ENCODE assay signal across 8 mouse cellular contexts in genomic region chr6:54816388-54817065, GRCm38 (mm10). TPM values are rescaled to one million over a fixed set of nuclear protein-coding genes. Genes with fewer than 3 reads are reported as not detected.
A peak's percentile ranks its signal among the peaks of the same experiment; 100 is the strongest.
DNase-seq lines count a peak whose midpoint lies in the region; ATAC-seq and TF ChIP-seq lines count a peak whose summit lies in the region.

TSS of gene Znrf2 (plus strand) at chr6:54816916.

- H3K9ac ChIP-seq in heart, embryonic 11.5 days (ENCODE audit: low read depth, low read length) = peak within 1 kb of the TSS; percentile 86
- H3K9ac ChIP-seq in kidney, embryonic 16.5 days (replicated peaks; ENCODE audit: low read length) = peak within 1 kb of the TSS; percentile 96
- H3K9ac ChIP-seq in liver, adult 2 months (ENCODE audit: low read depth, low read length) = peak within 1 kb of the TSS; percentile 93

- H3K4me2 ChIP-seq in heart, embryonic 11.5 days = peak within 1 kb of the TSS; percentile 82
- peak within 1 kb of the TSS; percentile 72 for H3K4me2 ChIP-seq in kidney, embryonic 16.5 days (replicated peaks; ENCODE audit: low read depth, low read length)
- peak within 1 kb of the TSS; percentile 82 for H3K4me2 ChIP-seq in myocyte (ENCODE audit: low read depth)

- H3ac ChIP-seq in C2C12 (ENCODE audit: control insufficient read depth, insufficient read length, low read depth) (peak within 1 kb of the TSS; percentile 78), myocyte (ENCODE audit: control insufficient read depth, insufficient read length) (peak within 1 kb of the TSS; percentile 99)

- H3K27ac ChIP-seq in heart, embryonic 11.5 days (ENCODE audit: low read depth, low read length) = peak within 1 kb of the TSS; percentile 95
- H3K27ac ChIP-seq in kidney, embryonic 16.5 days (ENCODE audit: low read length) = peak within 1 kb of the TSS; percentile 94
- H3K27ac ChIP-seq in liver, adult 2 months (replicated peaks; ENCODE audit: insufficient read depth, low read depth, low read length) = peak within 1 kb of the TSS; percentile 79

- TF ChIP-seq CTCF in C2C12 (IDR thresholded peaks at IDR 0.05; ENCODE audit: control insufficient read depth, insufficient read depth, insufficient read length) = peak; percentile 44
- no peak; the same call in 1 of the 2 replicates for TF ChIP-seq CTCF in brain, embryonic 14.5 days (IDR thresholded peaks at IDR 0.05; ENCODE audit: borderline replicate concordance, extremely low read depth, insufficient read depth, insufficient read length)
- peak; percentile 35 for TF ChIP-seq CTCF in liver, adult 2 months (IDR thresholded peaks at IDR 0.05; ENCODE audit: low read depth, low read length)

- ATAC-seq in heart, embryonic 11.5 days (replicated peaks; ENCODE audit: insufficient number of reproducible peaks, low FRiP score, low TSS enrichment) = peak; percentile 98
- ATAC-seq in kidney, embryonic 16.5 days (ENCODE audit: low FRiP score, low TSS enrichment) = peak; percentile 99

- H3K36me3 ChIP-seq in C2C12 (ENCODE audit: control insufficient read depth, insufficient read depth) = no peaks in the 10 kb centered on the region
- 0 out of 2 replicates have a peak, but pooled peaks cover under 1% of the 10 kb centered on the region for H3K36me3 ChIP-seq in erythroblast, embryonic 14.5 days (ENCODE audit: control insufficient read depth)
- H3K36me3 ChIP-seq in heart, embryonic 11.5 days (ENCODE audit: control insufficient read depth, insufficient read depth, low read length) = no peaks in the 10 kb centered on the region
- no peaks in the 10 kb centered on the region for H3K36me3 ChIP-seq in kidney, embryonic 16.5 days (ENCODE audit: insufficient read depth, low read length)
- no peaks in the 10 kb centered on the region for H3K36me3 ChIP-seq in liver, adult 2 months (ENCODE audit: control insufficient read depth, insufficient read depth, low read length)
- no peaks in the 10 kb centered on the region for H3K36me3 ChIP-seq in myocyte (ENCODE audit: control insufficient read depth, insufficient read depth)
- no peaks in the 10 kb centered on the region for H3K36me3 ChIP-seq in splenic B cell, adult 2 months (ENCODE audit: control insufficient read depth, insufficient read depth, low read length, poor library complexity, severe bottlenecking)

- H3K9me3 ChIP-seq in erythroblast, embryonic 14.5 days (ENCODE audit: control insufficient read depth, low read length) = no peaks in the 10 kb centered on the region
- H3K9me3 ChIP-seq in heart, embryonic 11.5 days (replicated peaks; ENCODE audit: control insufficient read depth, low read length) = no peaks in the 10 kb centered on the region
- H3K9me3 ChIP-seq in kidney, embryonic 16.5 days (ENCODE audit: low read length) = no peaks in the 10 kb centered on the region

- H3K79me3 ChIP-seq in C2C12 (ENCODE audit: low read depth) = peaks cover 28% of the 10 kb centered on the region

- WGBS in heart, embryonic 11.5 days (ENCODE audit: insufficient replicate concordance) = under 1% methylated on average over 65 of the region's 88 CpGs
- WGBS in kidney, embryonic 16.5 days = under 1% methylated on average over 78 of the region's 88 CpGs
- WGBS in liver, adult 2 months = under 1% methylated on average over 82 of the region's 88 CpGs

- peaks cover 45% of the 10 kb centered on the region for H3K4me1 ChIP-seq in erythroblast, embryonic 14.5 days (ENCODE audit: control insufficient read depth)
- H3K4me1 ChIP-seq in heart, embryonic 11.5 days (ENCODE audit: control insufficient read depth, insufficient read depth, low read length) = peaks cover 12% of the 10 kb centered on the region
- H3K4me1 ChIP-seq in kidney, embryonic 16.5 days (ENCODE audit: insufficient read depth, low read length) = peaks cover 33% of the 10 kb centered on the region
- H3K4me1 ChIP-seq in liver, adult 2 months (ENCODE audit: control insufficient read depth, insufficient read depth, low read length) = peaks cover 23% of the 10 kb centered on the region

- peak within 1 kb of the TSS; percentile 58 for H3K4me3 ChIP-seq in C2C12 (ENCODE audit: insufficient read depth, poor library complexity, severe bottlenecking)
- peak within 1 kb of the TSS; percentile 84 for H3K4me3 ChIP-seq in erythroblast, embryonic 14.5 days (replicated peaks)
- H3K4me3 ChIP-seq in heart, embryonic 11.5 days (ENCODE audit: low read depth, low read length) = peak within 1 kb of the TSS; percentile 78
- peak within 1 kb of the TSS; percentile 77 for H3K4me3 ChIP-seq in kidney, embryonic 16.5 days (ENCODE audit: low read length)
- H3K4me3 ChIP-seq in liver, adult 2 months (ENCODE audit: insufficient read depth, low read depth, low read length) = peak within 1 kb of the TSS; percentile 68
- H3K4me3 ChIP-seq in myocyte = peak within 1 kb of the TSS; percentile 49

- no peaks in the 10 kb centered on the region for H3K27me3 ChIP-seq in C2C12 (ENCODE audit: control insufficient read depth, insufficient read depth, insufficient read length)
- H3K27me3 ChIP-seq in erythroblast, embryonic 14.5 days (ENCODE audit: control insufficient read depth) = no peaks in the 10 kb centered on the region
- H3K27me3 ChIP-seq in heart, embryonic 11.5 days (ENCODE audit: control insufficient read depth, insufficient read depth, low read length) = no peaks in the 10 kb centered on the region
- no peaks in the 10 kb centered on the region for H3K27me3 ChIP-seq in kidney, embryonic 16.5 days (ENCODE audit: insufficient read depth, low read length)
- no peaks in the 10 kb centered on the region for H3K27me3 ChIP-seq in liver, adult 2 months (ENCODE audit: control insufficient read depth, insufficient read depth, low read length)
- no peaks in the 10 kb centered on the region for H3K27me3 ChIP-seq in myocyte (ENCODE audit: control insufficient read depth, insufficient read depth, insufficient read length)
- no peaks in the 10 kb centered on the region for H3K27me3 ChIP-seq in splenic B cell, adult 2 months (ENCODE audit: control insufficient read depth, insufficient read depth, low read length, poor library complexity, severe bottlenecking)

- TF ChIP-seq POLR2A in brain, embryonic 14.5 days (IDR thresholded peaks at IDR 0.05; ENCODE audit: borderline replicate concordance, extremely low read depth, insufficient read depth, insufficient read length, poor library complexity, severe bottlenecking) = peak; percentile 83
- TF ChIP-seq POLR2A in liver, adult 2 months (IDR thresholded peaks at IDR 0.05; ENCODE audit: extremely low read depth, insufficient read depth, low read length) = peak; percentile 82; the same call in 1 of the 2 replicates
- TF ChIP-seq POLR2A in myocyte (IDR thresholded peaks at IDR 0.05; ENCODE audit: insufficient read length, low read depth) = peak; percentile 93

- DNase-seq in brain, embryonic 14.5 days (ENCODE audit: low read depth) = peak; percentile 99
- DNase-seq in liver, adult 2 months (ENCODE audit: extremely low read depth, low read depth, low spot score) = peak; percentile 89
- peak; percentile 97 for DNase-seq in splenic B cell, adult 2 months (ENCODE audit: low read depth, low spot score)

- peaks cover 41% of the 10 kb centered on the region for H3K79me2 ChIP-seq in C2C12 (ENCODE audit: control insufficient read depth, insufficient read depth)
- H3K79me2 ChIP-seq in liver, adult 2 months (ENCODE audit: control insufficient read depth, insufficient read depth, low read length) = peaks cover 11% of the 10 kb centered on the region; the same call in 1 of the 2 replicates
- H3K79me2 ChIP-seq in myocyte (ENCODE audit: control insufficient read depth, insufficient read depth) = peaks cover 34% of the 10 kb centered on the region

TF ChIP-seq in C2C12, 6 proteins besides CTCF, POLR2A, EP300 and RAD21:
- TF ChIP-seq MYOG (IDR thresholded peaks at IDR 0.05; ENCODE audit: control insufficient read depth, extremely low read depth, insufficient read length) = no peak
- no peak for TF ChIP-seq CEBPB (IDR thresholded peaks at IDR 0.05; ENCODE audit: low read depth)
- TF ChIP-seq FOSL1 (IDR thresholded peaks at IDR 0.05; ENCODE audit: insufficient read depth, low read length, poor library complexity, severe bottlenecking) = no peak
- TF ChIP-seq MYOD1 (IDR thresholded peaks at IDR 0.05; ENCODE audit: control insufficient read depth, insufficient read length, low read depth) = no peak
- TF ChIP-seq MAX (IDR thresholded peaks at IDR 0.05) = peak; percentile 93
- peak; percentile 86 for TF ChIP-seq USF1 (IDR thresholded peaks at IDR 0.05; ENCODE audit: low read depth)
TF ChIP-seq in C2C12: peak in this region for 2.

TF ChIP-seq in myocyte, 11 proteins besides CTCF, POLR2A, EP300 and RAD21:
- peak; percentile 61 for TF ChIP-seq MAX (IDR thresholded peaks at IDR 0.05; ENCODE audit: low read depth)
- TF ChIP-seq TCF12 (IDR thresholded peaks at IDR 0.05; ENCODE audit: insufficient read depth, poor library complexity, severe bottlenecking) = no peak
- TF ChIP-seq USF1 (IDR thresholded peaks at IDR 0.05; ENCODE audit: low read depth) = peak; percentile 88
- TF ChIP-seq MYOG (IDR thresholded peaks at IDR 0.05; ENCODE audit: control insufficient read depth in 1 of 3, insufficient read depth in 1 of 3, insufficient read length in 2 of 3, low read depth in 2 of 3) = peak in 1 of 3 experiments; percentile 16
- peak; percentile 89 for TF ChIP-seq POLR2AphosphoS2 (IDR thresholded peaks at IDR 0.05; ENCODE audit: insufficient read length, low read depth)

RNA-seq across cellular contexts. Expression of gene Znrf2, which starts in this region (rescaled TPM):
- polyA plus RNA-seq in C2C12 (2012; fragmentation: generic; extraction: Trizol) (3.1 TPM), myocyte (2012; fragmentation: generic; extraction: Trizol) (5.7 TPM)
- polyA plus RNA-seq in brain, embryonic 14.5 days (2012; rRNA removed) = 19.3 and 19.6 TPM in 2 replicates
- polyA plus RNA-seq in erythroblast, embryonic 14.5 days (2012) = 0.15 and 0.60 TPM in 2 replicates
- polyA plus RNA-seq in heart, embryonic 11.5 days (2014; fragmentation: Nextera tagmentation; extraction: Ambion mirVana) = 3.1 and 3.2 TPM in 2 replicates
- 4.1 and 4.4 TPM in 2 replicates for polyA plus RNA-seq in kidney, embryonic 16.5 days (2015; fragmentation: Nextera tagmentation; extraction: Ambion mirVana)
- total RNA-seq in liver, adult 2 months (2014; rRNA removed) = 27.8 and 28.1 TPM in 2 replicates
- polyA plus RNA-seq in liver, adult 2 months (2012; rRNA removed) = 15.8 and 16.2 TPM in 2 replicates

Comparison
In these comparisons a context has a peak if more than half of its experiments do, and no peak if none do; other contexts are left out.
1. Peak in every context shown above with its lines: DNase-seq, ATAC-seq, H3K4me3 ChIP-seq and H3K27ac ChIP-seq.